Mouse (Mus musculus) erythroid progenitor cell, adult 5-6 weeks (primary cell): Measurements from ENCODE around the gene Ralgapa1. TPM values are rescaled to one million over a fixed set of nuclear protein-coding genes. Genes with fewer than 3 reads are reported as not detected.
"Not testable (repeated sequence)": the region's sequence is repeated elsewhere in the genome, so short reads cannot be mapped to it uniquely, and the experiment has no call there.

Experiments used
- ATAC-seq: replicated peaks from 2 replicates; pipeline ENCODE4 v1.8.0; 2016; ENCODE audit warnings: moderate number of reproducible peaks, mild to moderate bottlenecking, moderate TSS enrichment, inconsistent platforms; ENCODE audit not compliant: poor library complexity, low FRiP score, severe bottlenecking
- total RNA-seq, 2 experiments: library from RNA; stranded (forward) in 1 of 2; stranded (reverse) in 1 of 2; fragments of 150-400 nt in 1 of 2; fragments of 186-747, 209-891 nt in 1 of 2; gene quantifications; 2 replicates each; pipeline versions ENCODE4 v1.2.3 to v1.2.4; 2015 to 2017; ENCODE audit warnings: low replicate concordance in 2 of 2

Ralgapa1 gene
- total RNA-seq, 2 experiments from 2014 or later = 12.9 to 23.5 TPM

DNA sequence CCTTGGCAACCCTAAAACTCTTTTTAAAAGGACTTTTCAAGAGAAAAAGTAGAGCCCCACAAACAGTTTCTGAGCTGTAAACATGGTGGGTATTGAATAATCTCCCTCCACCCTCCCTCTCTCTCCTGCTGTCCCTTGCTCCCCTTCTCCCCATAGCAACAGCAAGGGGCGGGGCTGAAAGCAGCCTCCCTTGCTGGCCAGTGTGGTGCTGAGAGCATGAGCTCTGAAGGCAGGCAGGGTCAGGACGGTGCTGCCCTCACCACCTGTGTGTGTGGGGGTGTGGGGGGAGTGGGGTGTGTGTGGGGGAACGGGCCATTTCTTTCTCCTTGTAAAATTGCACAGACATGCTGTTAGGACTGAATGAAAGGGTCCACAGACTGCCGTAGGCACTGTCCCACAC lies 213.1 kb downstream of the Ralgapa1 start:
- ATAC-seq = no peak

DNA sequence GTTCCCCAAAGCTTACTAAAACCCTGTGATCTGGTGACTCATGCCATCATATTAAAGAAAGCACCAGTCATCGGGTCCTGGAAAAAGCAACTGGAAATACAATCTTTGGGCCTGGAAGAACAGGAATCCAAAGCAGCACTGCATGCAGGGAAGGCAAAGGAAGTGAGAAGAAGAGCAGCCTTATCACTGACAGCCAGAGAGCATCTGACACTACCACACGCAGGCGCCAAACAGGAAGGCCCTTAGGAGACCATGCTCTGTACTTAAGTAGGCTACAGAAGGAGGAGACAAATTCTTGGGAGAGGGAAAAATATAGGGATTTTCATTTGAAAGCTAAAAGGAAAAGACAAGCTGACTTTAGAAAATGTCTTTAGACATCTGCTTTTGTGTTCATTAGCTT lies 216.6 kb downstream of the Ralgapa1 start:
- no peak for ATAC-seq

DNA sequence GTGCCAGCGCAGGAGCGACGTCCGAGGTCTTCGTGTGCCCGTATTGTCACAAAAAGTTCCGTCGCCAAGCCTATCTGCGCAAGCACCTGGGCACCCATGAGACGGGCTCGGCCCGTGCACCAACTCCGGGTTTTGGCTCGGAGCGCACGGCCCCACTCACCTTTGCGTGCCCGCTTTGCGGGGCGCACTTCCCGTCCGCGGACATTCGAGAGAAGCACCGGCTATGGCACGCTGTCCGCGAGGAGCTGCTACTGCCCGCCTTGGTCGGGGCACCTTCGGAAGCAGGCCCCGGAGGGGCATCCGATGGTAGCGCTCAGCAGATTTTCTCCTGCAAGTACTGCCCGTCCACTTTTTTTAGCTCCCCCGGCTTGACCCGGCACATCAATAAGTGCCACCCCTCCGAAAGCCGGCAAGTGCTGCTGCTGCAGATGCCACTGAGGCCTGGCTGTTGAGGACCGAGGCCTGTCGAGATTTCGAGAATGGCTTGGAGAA lies 220.4 kb downstream of the Ralgapa1 start:
- no peak for ATAC-seq

DNA sequence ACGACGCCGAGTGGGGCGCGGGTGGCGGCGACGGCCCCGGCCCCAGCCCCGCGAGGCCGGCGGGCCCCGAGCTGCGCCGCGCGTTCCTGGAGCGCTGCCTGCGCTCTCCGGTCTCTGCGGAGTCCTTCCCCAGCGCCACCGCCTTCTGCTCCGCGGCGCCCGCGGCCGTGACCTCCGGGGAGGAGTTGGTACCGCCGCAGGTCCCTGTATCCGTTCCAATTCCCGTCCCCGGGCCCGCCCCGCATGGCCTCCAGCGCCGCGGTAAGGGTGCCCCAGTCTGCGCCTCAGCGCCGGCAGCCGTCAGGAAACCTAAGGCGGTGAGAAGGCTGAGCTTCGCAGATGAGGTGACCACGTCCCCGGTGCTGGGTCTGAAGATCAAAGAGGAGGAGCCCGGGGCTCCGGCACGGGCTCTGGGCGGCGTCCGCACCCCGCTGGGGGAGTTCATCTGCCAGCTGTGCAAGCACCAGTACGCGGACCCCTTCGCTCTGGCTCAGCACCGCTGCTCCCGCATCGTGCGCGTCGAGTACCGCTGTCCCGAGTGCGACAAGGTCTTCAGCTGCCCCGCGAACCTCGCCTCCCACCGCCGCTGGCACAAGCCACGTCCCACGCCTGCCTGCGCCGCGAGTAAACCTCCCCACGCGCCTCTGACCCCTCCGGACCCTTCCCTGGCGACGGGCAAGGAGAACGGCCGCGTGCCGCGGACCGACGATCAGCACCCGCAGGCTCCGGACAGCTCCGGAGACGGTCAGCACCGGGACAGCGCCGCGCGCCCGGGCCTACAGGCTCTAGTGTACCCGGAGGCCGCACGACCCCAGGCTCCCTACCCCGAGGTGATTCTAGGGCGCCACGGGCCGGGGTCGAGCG lies 221.1 kb downstream of the Ralgapa1 start:
- no peak for ATAC-seq

DNA sequence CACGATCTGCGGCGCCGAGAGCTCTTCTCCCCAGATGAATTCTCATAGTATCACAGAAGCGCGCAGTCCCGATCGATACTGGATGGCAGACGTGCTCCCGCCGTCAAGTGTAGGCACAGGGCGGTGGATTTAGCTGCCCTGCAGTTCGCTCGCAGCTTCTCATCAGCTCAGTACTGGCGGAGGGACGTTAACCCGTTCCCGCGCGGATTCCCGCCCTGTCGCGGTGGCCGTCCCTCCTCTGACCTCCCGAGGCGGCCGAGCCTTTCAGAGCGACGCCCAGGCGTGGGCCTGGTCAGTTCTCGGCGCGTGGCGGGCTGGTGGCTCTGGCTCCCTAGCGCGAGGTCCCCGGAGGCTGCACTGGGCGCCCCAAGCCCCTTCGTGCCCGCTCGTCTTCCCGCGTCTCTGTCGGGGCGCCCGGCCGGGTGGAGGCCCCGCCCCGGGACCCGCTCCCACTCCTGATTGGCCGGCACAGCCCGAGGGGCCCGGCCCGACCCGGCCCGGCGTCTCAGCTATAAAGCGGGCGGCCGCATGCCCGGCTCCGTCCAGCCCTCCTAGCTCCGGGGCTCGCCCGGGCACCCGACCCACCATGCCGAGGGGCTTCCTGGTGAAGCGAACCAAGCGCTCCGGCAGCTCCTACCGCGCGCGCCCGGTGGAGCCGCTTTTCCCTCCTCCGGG lies 221.9 kb downstream of the Ralgapa1 start, which contains the start of gene Insm2:
TSS of gene Insm2 (plus strand) at position 541 of the 675 bp plus-strand sequence.
- ATAC-seq = no peak

DNA sequence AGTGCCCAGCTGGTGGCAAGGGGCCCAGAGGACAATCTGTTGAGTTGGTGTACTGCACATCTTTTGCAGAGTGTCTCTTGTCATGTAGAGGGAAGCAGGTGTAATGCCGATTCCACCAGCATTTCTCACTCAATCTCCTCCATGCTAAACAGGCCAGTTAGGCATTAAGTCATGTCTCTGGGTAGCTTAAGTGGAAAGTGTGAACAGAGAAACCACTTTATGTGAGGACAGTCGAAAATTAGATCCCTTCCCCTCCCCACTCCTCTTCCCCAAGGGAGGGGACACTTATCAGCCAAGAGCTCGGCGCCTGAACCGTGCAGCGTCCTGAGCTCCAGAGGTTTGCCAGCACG lies 222.5 kb downstream of the Ralgapa1 start:
- no peak for ATAC-seq

DNA sequence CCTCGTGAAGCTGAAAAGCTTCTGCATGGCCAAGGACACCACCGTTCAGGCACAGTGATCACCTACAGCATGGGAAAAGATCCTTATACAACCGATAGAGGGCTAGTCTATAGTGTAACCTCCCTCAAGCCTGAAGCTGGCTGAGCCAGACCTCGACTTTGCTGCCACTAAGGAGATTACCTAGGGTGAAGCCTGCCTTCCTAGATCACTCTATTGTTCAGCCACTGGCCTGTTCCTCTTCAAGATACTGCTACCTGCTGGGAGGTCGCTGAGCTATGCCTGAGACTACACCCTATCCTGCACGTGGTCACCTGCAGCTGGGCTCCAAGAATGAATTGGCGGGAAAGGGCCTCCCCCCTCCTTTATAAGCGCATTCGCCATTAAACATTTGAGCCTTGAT lies 234.0 kb downstream of the Ralgapa1 start:
- ATAC-seq = not testable (repeated sequence)

DNA sequence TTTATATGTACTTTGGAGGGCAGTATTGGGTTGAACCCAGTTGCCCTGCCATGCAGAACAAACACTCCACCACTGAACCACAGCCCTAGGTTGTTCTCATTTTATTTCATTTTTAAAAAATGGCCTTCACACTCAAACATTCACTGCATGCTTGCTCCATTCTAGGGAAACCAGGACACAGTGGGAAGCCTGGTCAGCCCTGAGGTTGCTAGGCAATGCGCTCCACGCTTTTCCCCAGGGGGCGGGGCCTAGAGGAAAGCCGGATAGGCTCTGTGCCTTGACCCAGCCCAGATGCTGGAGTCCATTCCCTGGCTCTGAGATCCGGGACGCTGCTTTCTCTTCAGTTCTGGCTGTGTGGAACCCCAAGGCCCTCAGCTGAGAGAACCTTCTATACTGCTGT lies 247.2 kb downstream of the Ralgapa1 start:
- ATAC-seq = no peak

DNA sequence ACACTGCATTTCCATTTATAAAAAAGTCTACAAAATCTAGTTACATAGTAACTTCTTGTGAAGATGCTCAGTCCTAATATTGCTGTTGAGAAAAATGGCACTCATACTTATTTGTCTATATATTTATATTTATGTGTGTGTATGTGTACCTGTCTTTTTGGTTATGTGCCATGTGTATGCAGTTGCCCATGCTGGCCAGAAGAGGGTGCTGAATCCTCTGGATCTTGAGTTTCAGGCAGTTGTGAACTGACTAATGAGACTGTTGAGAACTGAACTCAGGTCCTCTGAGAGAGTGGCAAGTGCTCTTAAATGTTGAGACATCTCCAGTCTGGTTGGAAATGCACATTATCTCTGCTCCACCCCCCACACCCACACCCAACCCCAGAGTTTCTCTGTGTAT lies 247.9 kb downstream of the Ralgapa1 start:
- ATAC-seq = no peak

DNA sequence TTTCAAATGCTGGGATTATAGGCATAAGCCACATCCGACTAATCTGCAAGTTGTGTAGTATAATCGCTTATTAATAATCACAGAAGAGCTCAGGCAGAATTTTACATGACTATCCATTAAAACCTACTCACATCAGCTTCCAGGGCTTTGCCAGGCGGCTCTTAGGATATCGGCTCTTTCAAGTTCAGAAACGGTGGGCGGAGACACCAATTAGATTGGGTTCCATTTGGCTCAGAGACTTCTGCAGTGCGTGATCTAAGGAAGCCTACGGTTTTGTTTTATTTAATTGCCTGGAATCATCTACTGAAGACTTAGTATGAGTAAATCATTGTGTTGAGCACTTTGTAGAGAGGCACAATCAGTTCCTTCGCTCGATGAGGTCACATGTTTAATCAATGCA lies 249.3 kb downstream of the Ralgapa1 start:
- ATAC-seq = no peak

DNA sequence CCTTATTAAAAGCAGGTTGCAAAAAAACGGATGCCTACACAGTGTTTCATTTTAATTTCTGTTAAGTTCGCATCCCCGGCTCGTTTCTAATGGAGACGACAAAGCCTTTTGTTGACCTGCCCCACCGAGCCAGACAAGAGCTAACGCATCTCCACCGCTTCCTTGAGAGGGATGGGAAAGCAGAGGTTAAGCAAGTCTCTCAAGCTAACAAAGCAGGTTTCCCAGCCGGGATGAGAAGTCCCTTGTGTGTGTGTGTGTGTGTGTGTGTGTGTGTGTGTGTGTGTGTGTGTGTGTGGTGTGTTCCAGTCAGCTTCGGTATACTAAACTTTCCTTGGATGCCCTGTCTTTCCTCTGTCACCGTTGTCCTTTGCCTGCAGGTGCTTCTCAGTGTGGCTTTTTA lies 249.8 kb downstream of the Ralgapa1 start:
- no peak for ATAC-seq

DNA sequence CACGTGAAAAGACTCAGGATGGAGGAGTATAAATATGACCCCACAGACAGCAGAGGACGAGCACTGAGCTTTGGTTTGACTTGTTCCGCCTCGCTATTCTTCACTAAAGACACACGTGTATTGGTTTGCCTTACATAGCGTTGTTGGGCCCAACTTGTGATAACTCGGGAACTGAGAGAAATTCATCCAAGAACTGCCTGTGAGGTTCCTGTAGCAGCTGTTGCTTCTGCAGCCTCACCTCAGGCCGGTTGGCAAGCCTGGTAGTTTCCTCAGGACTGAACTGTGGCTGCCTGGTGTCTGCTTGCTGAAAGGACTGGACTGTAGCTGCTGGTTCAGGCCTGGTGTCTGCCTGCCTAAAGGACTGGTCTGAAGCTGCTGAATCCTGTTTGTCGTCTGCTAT lies 250.3 kb downstream of the Ralgapa1 start:
- ATAC-seq = no peak

DNA sequence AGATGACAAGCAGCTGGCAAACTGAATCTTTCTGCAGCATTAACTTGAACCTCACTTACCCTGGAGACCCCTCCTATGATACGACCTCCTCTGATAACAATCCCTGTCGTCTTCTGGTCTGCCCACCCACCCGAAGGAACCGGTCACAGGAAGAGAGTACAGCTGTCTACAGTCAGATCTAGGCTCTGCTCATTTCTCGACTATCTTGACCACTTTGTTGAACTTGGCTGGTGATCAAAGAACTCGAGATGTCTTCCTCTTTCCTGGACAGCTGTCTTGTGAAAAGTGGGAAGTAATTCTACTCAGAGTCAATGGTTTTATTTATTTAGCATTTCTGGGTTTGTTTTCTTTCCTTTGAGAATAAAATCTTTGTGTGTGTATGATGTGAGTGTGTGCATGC lies 251.3 kb downstream of the Ralgapa1 start:
- ATAC-seq = no peak

DNA sequence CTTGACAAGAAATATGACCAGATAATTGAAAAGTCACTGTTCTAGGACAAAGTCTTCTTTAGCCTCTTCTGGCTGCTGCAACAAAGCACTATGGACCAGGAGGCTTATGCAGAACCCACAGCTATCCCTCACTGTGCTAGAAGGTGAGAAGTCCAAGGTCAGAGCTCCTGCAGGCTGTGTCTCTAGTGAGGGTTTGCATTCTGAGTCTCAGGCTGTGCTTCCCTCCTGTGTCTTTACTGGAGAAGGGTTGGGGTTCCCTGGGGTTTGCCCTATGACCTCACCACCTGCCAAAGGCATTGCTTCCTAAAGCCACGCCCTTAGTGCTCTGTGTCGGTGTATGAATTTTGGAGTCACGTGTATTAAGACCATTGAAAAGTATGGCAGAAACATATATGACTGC lies 252.5 kb downstream of the Ralgapa1 start:
- ATAC-seq = no peak

DNA sequence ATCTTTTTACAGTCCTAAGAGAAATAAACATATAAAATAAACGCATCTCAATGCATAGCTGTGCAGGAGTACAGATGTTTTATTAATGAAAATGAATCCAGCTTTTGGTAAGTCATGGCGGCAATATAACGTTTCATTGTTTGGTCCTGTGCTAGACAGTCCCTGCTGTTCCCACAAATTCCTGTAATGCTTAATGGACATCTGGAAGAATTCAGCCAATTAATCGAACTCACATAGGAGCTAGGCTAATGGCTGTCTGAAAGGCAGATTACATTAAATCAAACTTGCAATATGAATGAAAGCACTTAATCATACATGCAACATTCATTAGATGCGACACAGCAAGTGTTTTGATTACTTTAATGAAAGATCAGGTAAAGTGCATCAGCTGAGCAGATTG lies 254.1 kb downstream of the Ralgapa1 start:
- ATAC-seq = no peak

DNA sequence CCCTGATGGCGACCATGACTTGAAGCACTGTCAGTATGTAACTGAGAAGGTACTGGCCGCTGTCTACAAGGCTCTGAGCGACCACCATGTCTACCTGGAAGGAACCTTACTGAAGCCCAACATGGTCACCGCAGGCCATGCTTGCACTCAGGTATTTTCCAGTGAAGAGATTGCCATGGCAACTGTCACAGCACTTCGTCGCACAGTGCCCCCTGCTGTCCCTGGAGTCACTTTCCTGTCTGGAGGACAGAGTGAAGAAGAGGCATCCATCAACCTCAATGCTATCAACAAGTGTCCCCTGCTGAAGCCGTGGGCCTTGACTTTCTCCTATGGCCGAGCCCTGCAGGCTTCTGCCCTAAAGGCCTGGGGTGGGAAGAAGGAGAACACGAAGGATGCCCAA lies 255.1 kb downstream of the Ralgapa1 start:
- ATAC-seq = no peak

DNA sequence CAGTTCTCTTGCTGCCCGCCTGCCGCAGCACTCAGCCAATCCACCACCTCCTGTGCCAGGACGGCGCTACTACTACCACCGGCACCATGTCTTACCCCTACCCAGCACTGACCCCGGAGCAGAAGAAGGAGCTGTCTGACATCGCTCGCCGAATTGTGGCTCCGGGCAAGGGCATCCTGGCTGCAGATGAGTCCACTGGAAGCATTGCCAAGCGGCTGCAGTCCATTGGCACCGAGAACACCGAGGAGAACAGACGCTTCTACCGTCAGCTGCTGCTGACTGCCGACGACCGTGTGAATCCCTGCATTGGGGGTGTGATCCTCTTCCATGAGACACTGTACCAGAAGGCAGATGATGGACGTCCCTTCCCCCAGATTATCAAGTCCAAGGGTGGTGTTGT lies 255.8 kb downstream of the Ralgapa1 start, which contains the start of gene Aldoart2:
TSS of gene Aldoart2 (plus strand) at position 34 of the 400 bp plus-strand sequence.
- no peak for ATAC-seq

DNA sequence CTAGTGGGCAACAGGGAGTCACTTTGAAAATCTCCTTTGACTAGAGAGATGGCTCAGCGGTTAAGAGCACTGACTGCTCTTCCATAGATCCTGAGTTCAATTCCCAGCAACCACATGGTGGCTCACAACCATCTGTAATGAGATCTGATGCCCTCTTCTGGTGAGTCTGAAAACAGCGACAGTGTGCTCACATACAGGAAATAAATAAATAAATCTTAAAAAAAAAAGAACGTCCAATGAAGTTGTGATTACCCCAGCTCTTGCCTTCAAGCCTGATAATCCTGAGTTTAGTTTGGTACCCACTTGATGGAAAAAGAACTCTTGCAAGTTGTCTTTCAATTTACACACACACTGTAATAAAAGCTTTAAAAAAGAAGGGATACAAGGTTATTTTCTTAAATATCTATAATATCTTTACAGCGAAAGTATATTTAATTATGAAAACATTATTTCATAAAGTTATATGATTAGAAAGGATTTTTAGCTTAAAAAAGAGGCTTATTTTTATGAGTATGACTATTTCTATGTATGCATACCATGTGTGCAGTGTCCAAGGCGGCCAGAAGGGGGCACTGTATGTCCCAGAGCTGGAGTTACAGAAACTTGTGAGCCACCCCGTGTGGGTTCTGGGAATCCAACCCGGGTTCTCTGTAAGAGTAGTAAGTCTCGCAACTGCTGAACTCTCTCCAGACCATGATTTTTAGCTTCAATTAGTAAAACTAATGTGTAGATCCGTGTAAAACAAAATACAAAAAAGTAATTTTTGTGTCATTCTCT lies 256.6 kb downstream of the Ralgapa1 start:
- ATAC-seq = no peak

DNA sequence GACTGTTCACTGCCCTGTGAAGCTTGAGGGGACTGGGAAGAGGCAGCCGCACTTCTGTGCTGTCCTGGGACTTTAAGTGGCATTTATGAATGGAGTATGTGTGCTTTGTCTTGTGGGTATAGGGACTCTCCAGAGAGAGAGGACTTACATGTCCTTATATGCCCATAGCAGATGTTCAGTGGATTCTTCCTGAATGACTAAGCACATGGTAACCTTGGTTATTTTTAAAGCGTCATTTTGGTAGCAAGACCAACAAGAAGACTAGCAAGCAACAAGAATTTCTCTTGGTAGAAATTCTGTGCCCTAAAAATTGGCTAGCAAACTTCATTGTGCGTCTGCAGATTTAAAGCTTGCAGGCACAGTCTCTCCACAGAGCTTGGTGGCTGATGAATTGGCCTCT lies 257.2 kb downstream of the Ralgapa1 start:
- no peak for ATAC-seq

DNA sequence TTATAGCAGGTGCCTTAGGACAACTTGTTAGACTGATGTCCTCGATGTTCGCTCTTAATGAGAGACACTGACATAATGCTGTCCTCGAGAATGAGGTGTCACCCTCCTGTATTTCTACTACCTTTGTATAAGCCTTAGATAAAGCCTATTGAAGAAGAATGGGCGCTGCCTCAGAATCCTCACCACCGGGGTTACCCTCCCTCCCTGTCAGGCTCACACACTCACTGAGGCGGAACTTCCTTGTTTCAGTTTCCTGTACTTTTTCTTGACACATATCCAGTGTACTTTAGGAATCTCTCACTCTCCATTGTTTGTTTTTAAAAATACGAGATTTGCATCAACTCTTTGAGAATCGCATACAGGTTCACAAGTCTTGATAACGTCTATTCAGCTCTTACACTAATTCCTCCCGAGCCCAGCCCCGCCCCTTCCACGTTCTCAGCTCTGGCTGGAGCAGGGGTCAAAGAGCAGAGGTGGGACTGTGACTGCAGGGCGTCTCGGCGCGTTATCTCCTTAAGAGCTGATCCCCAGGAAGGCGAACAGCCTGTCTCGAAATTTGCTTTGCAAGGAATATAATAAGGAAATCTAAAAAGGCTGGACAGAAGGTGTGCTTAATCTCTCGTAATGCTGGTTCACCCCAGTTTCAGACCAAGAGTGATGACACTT lies 260.8 kb downstream of the Ralgapa1 start:
- no peak for ATAC-seq
